Mouse (Mus musculus): Measurements from ENCODE around the gene Larp7. TPM values are rescaled to one million over a fixed set of nuclear protein-coding genes. Genes with fewer than 3 reads are reported as not detected.

The Larp7 gene
- total and polyA plus RNA-seq, 3 experiments: 2.6 to 23.4 (median 21.6) TPM

- TF ChIP-seq POLR2A (IDR thresholded peaks at IDR 0.05; ENCODE audit: insufficient read depth, low read depth, low read length) (peak; percentile 44; the same call in 1 of the 2 replicates), CTCF (IDR thresholded peaks at IDR 0.05) (peak; percentile 42), EP300 (IDR thresholded peaks at IDR 0.05; ENCODE audit: insufficient read depth, low read depth, low read length) (0 out of 2 replicates have a peak, but pooled peaks have one; percentile 51)
- Histone ChIP-seq H3K27ac (peak overlapping the region; percentile 64), H3K9ac (ENCODE audit: low read depth, low read length) (no peak overlapping the region), H3K4me1 (ENCODE audit: control insufficient read depth, insufficient read depth, low read length) (peaks cover 1% of the 10 kb centered on the region), H3K27me3 (ENCODE audit: control insufficient read depth, insufficient read depth, low read length) (no peaks in the 10 kb centered on the region), H3K4me3 (no peak overlapping the region), H3K79me2 (replicated peaks; ENCODE audit: control insufficient read depth, insufficient read depth, low read length) (no peaks in the 10 kb centered on the region), H3K36me3 (ENCODE audit: control insufficient read depth, insufficient read depth, low read length) (no peaks in the 10 kb centered on the region; the same call in none of the 2 replicates)
- intact Hi-C loops (cut with DNase I): no loop called here
- DNase-seq: peak; percentile 41 to 52
- WGBS: 43% methylated on average over 10 of the region's 10 CpGs
Measured at GRCm38 (mm10) chr3:127521156-127521555, 32.0 kb downstream of the Larp7 start.

- 40% methylated on average over 6 of the region's 6 CpGs for WGBS
- intact Hi-C loops (cut with DNase I): no loop called here
- H3K4me1 ChIP-seq (ENCODE audit: control insufficient read depth, insufficient read depth, low read length): peaks cover 1% of the 10 kb centered on the region
- H3K4me3 ChIP-seq: no peak overlapping the region
- no peak overlapping the region for H3K9ac ChIP-seq (ENCODE audit: low read depth, low read length)
- no peaks in the 10 kb centered on the region; the same call in none of the 2 replicates for H3K36me3 ChIP-seq (ENCODE audit: control insufficient read depth, insufficient read depth, low read length)
- H3K27me3 ChIP-seq (ENCODE audit: control insufficient read depth, insufficient read depth, low read length): no peaks in the 10 kb centered on the region
- DNase-seq: no peak
- H3K79me2 ChIP-seq (replicated peaks; ENCODE audit: control insufficient read depth, insufficient read depth, low read length): no peaks in the 10 kb centered on the region
- TF ChIP-seq CTCF (IDR thresholded peaks at IDR 0.05): no peak
- TF ChIP-seq POLR2A (IDR thresholded peaks at IDR 0.05; ENCODE audit: insufficient read depth, low read depth, low read length): no peak
- no peak for TF ChIP-seq EP300 (IDR thresholded peaks at IDR 0.05; ENCODE audit: insufficient read depth, low read depth, low read length)
- peak overlapping the region; percentile 64 for H3K27ac ChIP-seq
Measured at GRCm38 (mm10) chr3:127520300-127520699, 32.8 kb downstream of the Larp7 start.

DNA sequence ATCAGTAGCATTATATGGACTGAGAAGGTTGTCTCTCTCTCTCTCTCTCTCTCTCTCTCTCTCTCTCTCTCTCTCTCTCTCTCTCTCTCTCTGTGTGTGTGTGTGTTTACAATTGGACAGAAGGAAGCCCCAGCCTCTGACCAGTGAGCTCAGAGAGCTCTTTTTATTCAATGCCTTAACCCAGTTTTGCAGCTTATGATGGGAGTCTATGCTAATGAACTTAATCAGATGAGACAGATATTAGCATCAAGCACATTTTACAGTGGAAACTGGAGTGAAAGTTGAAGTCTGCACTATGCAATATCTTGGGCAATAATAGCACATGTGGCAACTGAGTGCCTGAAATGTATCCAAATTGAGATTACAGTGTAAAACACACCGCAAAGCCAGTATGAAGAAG is 37.9 kb downstream of the Larp7 start:
- no peaks in the 10 kb centered on the region for H3K27me3 ChIP-seq (ENCODE audit: control insufficient read depth, insufficient read depth, low read length)
- H3K9ac ChIP-seq (ENCODE audit: low read depth, low read length): no peak overlapping the region
- no peak overlapping the region for H3K4me3 ChIP-seq
- TF ChIP-seq POLR2A (IDR thresholded peaks at IDR 0.05; ENCODE audit: insufficient read depth, low read depth, low read length) (no peak), EP300 (IDR thresholded peaks at IDR 0.05; ENCODE audit: insufficient read depth, low read depth, low read length) (no peak), CTCF (IDR thresholded peaks at IDR 0.05) (no peak)
- H3K36me3 ChIP-seq (ENCODE audit: control insufficient read depth, insufficient read depth, low read length): no peaks in the 10 kb centered on the region
- 82% methylated on average over 1 of the region's 1 CpGs for WGBS
- no peaks in the 10 kb centered on the region for H3K79me2 ChIP-seq (replicated peaks; ENCODE audit: control insufficient read depth, insufficient read depth, low read length)
- DNase-seq: no peak
- intact Hi-C loops (cut with DNase I): no loop called here
- H3K27ac ChIP-seq: no peak overlapping the region
- no peaks in the 10 kb centered on the region; the same call in 1 of the 2 replicates for H3K4me1 ChIP-seq (ENCODE audit: control insufficient read depth, insufficient read depth, low read length)

DNA sequence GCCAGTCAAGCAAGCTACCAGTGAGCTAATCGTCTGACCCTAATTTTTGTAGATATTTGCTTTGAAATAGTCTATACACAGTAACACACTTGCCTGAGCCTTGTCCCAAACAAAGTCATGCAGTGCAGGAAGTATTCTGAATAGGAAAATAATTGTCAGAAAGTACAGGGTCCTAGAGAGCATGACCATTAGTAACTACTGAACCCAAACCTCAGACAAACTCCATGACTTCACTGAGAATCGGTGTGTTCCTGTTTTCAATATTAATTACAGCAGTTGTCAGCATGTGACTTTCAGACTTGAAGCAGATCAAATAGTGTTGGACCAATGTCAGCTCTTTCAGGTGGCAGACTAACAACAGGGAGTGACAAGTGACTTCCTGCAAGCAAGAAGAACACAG is 39.5 kb downstream of the Larp7 start:
- Histone ChIP-seq H3K79me2 (replicated peaks; ENCODE audit: control insufficient read depth, insufficient read depth, low read length) (no peaks in the 10 kb centered on the region), H3K27ac (no peak overlapping the region), H3K27me3 (ENCODE audit: control insufficient read depth, insufficient read depth, low read length) (no peaks in the 10 kb centered on the region), H3K4me1 (ENCODE audit: control insufficient read depth, insufficient read depth, low read length) (no peaks in the 10 kb centered on the region), H3K9ac (ENCODE audit: low read depth, low read length) (no peak overlapping the region), H3K36me3 (ENCODE audit: control insufficient read depth, insufficient read depth, low read length) (no peaks in the 10 kb centered on the region), H3K4me3 (no peak overlapping the region)
- TF ChIP-seq CTCF (IDR thresholded peaks at IDR 0.05): no peak
- TF ChIP-seq EP300 (IDR thresholded peaks at IDR 0.05; ENCODE audit: insufficient read depth, low read depth, low read length): no peak
- TF ChIP-seq POLR2A (IDR thresholded peaks at IDR 0.05; ENCODE audit: insufficient read depth, low read depth, low read length): no peak
- DNase-seq: no peak
- intact Hi-C loops (cut with DNase I): no loop called here
- 68% methylated on average over 2 of the region's 2 CpGs for WGBS

GRCm38 (mm10) chr3:127512794-127513335 is 40.3 kb downstream of the Larp7 start:
- Histone ChIP-seq H3K36me3 (ENCODE audit: control insufficient read depth, insufficient read depth, low read length) (no peaks in the 10 kb centered on the region), H3K79me2 (replicated peaks; ENCODE audit: control insufficient read depth, insufficient read depth, low read length) (no peaks in the 10 kb centered on the region), H3K4me1 (ENCODE audit: control insufficient read depth, insufficient read depth, low read length) (no peaks in the 10 kb centered on the region), H3K27ac (no peak overlapping the region), H3K4me3 (no peak overlapping the region), H3K9ac (ENCODE audit: low read depth, low read length) (no peak overlapping the region), H3K27me3 (ENCODE audit: control insufficient read depth, insufficient read depth, low read length) (no peaks in the 10 kb centered on the region)
- TF ChIP-seq EP300 (IDR thresholded peaks at IDR 0.05; ENCODE audit: insufficient read depth, low read depth, low read length) (no peak), CTCF (IDR thresholded peaks at IDR 0.05) (no peak), POLR2A (IDR thresholded peaks at IDR 0.05; ENCODE audit: insufficient read depth, low read depth, low read length) (no peak)
- intact Hi-C loops (cut with DNase I): no loop called here
- no peak for DNase-seq
- 74% methylated on average over 15 of the region's 15 CpGs for WGBS
